Mouse (Mus musculus) liver, embryonic 15.5 days (tissue): ENCODE data around the gene Gm45337. TPM values are rescaled to one million over a fixed set of nuclear protein-coding genes. Genes with fewer than 3 reads are reported as not detected.
"Not testable (repeated sequence)": the region's sequence is repeated elsewhere in the genome, so short reads cannot be mapped to it uniquely, and the experiment has no call there.

Source experiments
- ATAC-seq: fragments of 200-750 bp; cut with Nextera tagmentation; 2 replicates; pipeline ENCODE4 v1.8.0; 2017; ENCODE audit warnings: moderate number of reproducible peaks, mild to moderate bottlenecking, moderate library complexity; ENCODE audit not compliant: insufficient read depth
- H3K27ac ChIP-seq: fragments of 300-500 bp; sonication (generic); replicated peaks from 2 replicates; pipeline ENCODE4 v1.5.1; 2015; ENCODE audit warnings: mild to moderate bottlenecking, inconsistent platforms
- H3K27me3 ChIP-seq: fragments of 300-500 bp; sonication (generic); 2 replicates; pipeline ENCODE4 v1.6.1; 2015; ENCODE audit warnings: mild to moderate bottlenecking, inconsistent platforms
- H3K36me3 ChIP-seq: fragments of 300-500 bp; sonication (generic); replicated peaks from 2 replicates; pipeline ENCODE4 v1.6.1; 2015; ENCODE audit warnings: moderate library complexity, mild to moderate bottlenecking, inconsistent platforms
- H3K4me1 ChIP-seq: fragments of 300-500 bp; sonication (generic); replicated peaks from 2 replicates; pipeline ENCODE4 v1.6.1; 2015; ENCODE audit warnings: inconsistent platforms
- H3K4me2 ChIP-seq: fragments of 300-500 bp; sonication (generic); 2 replicates; pipeline ENCODE4 v1.6.1; 2015; ENCODE audit warnings: moderate library complexity, mild to moderate bottlenecking, inconsistent platforms
- H3K4me3 ChIP-seq: fragments of 300-500 bp; sonication (generic); replicated peaks from 2 replicates; pipeline ENCODE4 v1.5.1; 2015; ENCODE audit warnings: mild to moderate bottlenecking, inconsistent platforms
- H3K9ac ChIP-seq: fragments of 300-500 bp; sonication (generic); 2 replicates; pipeline ENCODE4 v1.6.1; 2015; ENCODE audit warnings: moderate library complexity, mild to moderate bottlenecking, inconsistent platforms
- H3K9me3 ChIP-seq: fragments of 300-500 bp; sonication (generic); replicated peaks from 2 replicates; pipeline ENCODE4 v1.6.1; 2016; ENCODE audit warnings: inconsistent platforms
- WGBS: fragments of 180-500 bp; shearing (Covaris S2); methylation state at CpG from one replicate; pipeline ENCODE4 v1.1.7; 2015; ENCODE audit warnings: mixed read lengths; ENCODE audit not compliant: insufficient replicate concordance; 5-methylcytosine and 5-hydroxymethylcytosine counted together
- polyA plus RNA-seq: library from polyadenylated mRNA; unstranded; fragments of >200 nt; fragmentation: Nextera tagmentation; extraction: Ambion mirVana; gene quantifications from 2 replicates; pipeline ENCODE4 v1.2.1, GENCODE M21; 2015

Gene Gm45337
- polyA plus RNA-seq, 1 experiment from 2014 or later = not detected

DNA sequence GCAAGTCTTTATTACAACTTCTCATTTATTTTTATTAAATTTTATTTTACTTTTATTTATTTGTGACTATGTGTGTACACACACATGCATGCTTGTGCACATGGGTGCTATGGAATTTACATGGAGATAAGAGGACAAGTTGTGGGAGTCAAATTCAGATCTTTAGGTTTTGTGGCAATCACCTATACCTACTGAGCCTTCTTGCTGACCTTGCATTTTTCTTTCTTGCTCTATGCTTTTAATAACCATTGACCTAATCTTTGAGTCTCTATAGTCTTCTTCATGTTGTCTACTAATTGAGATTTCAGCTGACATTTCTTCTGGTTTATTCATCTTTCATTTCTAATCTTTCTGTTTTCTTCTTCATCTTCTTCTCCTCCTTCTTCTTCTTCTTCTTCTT lies 4.2 kb upstream of the Gm45337 start:
- Histone ChIP-seq H3K27me3 (no peaks in the 10 kb centered on the region), H3K4me3 (no peak overlapping the region), H3K4me1 (no peaks in the 10 kb centered on the region), H3K9ac (no peak overlapping the region), H3K4me2 (no peak overlapping the region), H3K36me3 (no peaks in the 10 kb centered on the region), H3K27ac (no peak overlapping the region), H3K9me3 (no peaks in the 10 kb centered on the region)
- no peak for ATAC-seq

- H3K4me1 ChIP-seq = no peaks in the 10 kb centered on the region
- no peak overlapping the region for H3K4me3 ChIP-seq
- H3K27me3 ChIP-seq = no peaks in the 10 kb centered on the region
- WGBS = 0% methylated on average over 1 of the region's 1 CpGs
- no peak overlapping the region for H3K9ac ChIP-seq
- no peak overlapping the region for H3K4me2 ChIP-seq
- no peak overlapping the region for H3K27ac ChIP-seq
- H3K36me3 ChIP-seq = no peaks in the 10 kb centered on the region
- no peak for ATAC-seq
- no peaks in the 10 kb centered on the region for H3K9me3 ChIP-seq
These were observed 1.6 kb upstream of the Gm45337 start for GRCm38 (mm10) chr7:142146033-142146432.

DNA sequence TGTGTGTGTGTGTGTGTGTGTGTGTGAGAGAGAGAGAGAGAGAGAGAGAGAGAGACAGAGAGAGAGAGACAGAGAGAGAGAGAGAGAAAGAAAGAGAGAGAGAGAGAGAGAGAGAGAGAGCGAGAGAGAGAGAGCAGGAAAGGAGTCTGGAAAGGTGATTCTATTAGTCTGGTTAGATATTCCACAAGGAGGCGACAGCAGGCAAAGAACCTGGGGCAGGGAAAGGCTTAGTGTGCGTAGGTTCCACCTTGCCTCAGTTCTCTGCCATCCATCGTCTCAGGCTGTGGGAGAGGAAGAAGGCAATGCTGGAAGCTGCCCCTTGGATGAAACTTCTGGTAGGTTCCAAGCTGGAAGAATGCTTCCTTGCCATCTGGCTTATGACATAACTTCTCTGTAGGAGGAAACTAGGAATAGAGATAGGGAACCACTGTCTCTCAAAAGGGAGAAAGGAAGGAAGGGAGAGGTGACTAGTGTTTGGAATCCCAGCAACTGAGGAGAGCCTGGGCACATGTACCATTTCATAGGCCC lies 1.1 kb upstream of the Gm45337 start:
- Histone ChIP-seq H3K27me3 (no peaks in the 10 kb centered on the region), H3K4me1 (no peaks in the 10 kb centered on the region), H3K9ac (no peak overlapping the region), H3K27ac (no peak overlapping the region), H3K36me3 (no peaks in the 10 kb centered on the region), H3K9me3 (no peaks in the 10 kb centered on the region), H3K4me2 (no peak overlapping the region), H3K4me3 (no peak overlapping the region)
- ATAC-seq = no peak
- WGBS = 26% methylated on average over 4 of the region's 4 CpGs

- H3K27ac ChIP-seq, H3K36me3 ChIP-seq, H3K4me1 ChIP-seq, ATAC-seq, H3K9me3 ChIP-seq, H3K4me2 ChIP-seq, H3K4me3 ChIP-seq, H3K27me3 ChIP-seq, H3K9ac ChIP-seq: not testable (repeated sequence)
- WGBS = 10% methylated on average over 1 of the region's 1 CpGs
These were observed 849 bp downstream of the Gm45337 start for GRCm38 (mm10) chr7:142143506-142144010.

DNA sequence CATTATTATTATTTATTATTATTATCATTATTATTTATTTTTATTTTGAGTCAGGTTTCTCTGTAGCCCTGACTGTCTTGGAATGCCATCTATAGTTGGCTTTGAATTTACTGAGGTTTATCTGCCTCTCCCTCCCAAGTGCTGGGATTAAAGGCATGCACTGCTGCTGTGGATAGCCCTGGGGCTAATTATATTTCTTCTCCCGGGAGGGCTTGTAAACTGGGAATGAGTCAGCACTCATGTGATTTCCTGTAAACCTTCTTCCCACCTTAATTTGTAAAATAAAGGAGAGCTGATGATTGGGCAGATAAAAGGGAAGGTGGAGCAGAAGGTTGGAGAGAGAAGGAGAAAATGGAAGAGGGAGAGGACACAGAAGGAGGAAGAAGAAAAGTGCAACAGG lies 3.7 kb downstream of the Gm45337 start:
- no peak overlapping the region for H3K9ac ChIP-seq
- WGBS = 8% methylated on average over 1 of the region's 1 CpGs
- ATAC-seq = no peak

GRCm38 (mm10) chr7:142135934-142136333 lies 8.5 kb downstream of the Gm45337 start, which contains the start of gene Gm39115:
Gm39115 (minus strand) TSS chr7:142136034.
- WGBS = 9% methylated on average over 2 of the region's 2 CpGs
- not testable (repeated sequence) for H3K9me3 ChIP-seq, H3K4me3 ChIP-seq, H3K27ac ChIP-seq, ATAC-seq, H3K9ac ChIP-seq, H3K4me1 ChIP-seq, H3K27me3 ChIP-seq, H3K36me3 ChIP-seq, H3K4me2 ChIP-seq

More for the DNA sequence above, 3.7 kb downstream of the Gm45337 start:
- Histone ChIP-seq H3K4me1 (no peaks in the 10 kb centered on the region), H3K9me3 (no peaks in the 10 kb centered on the region), H3K4me2 (no peak overlapping the region), H3K27me3 (no peaks in the 10 kb centered on the region), H3K4me3 (no peak overlapping the region), H3K27ac (no peak overlapping the region), H3K36me3 (no peaks in the 10 kb centered on the region)

DNA sequence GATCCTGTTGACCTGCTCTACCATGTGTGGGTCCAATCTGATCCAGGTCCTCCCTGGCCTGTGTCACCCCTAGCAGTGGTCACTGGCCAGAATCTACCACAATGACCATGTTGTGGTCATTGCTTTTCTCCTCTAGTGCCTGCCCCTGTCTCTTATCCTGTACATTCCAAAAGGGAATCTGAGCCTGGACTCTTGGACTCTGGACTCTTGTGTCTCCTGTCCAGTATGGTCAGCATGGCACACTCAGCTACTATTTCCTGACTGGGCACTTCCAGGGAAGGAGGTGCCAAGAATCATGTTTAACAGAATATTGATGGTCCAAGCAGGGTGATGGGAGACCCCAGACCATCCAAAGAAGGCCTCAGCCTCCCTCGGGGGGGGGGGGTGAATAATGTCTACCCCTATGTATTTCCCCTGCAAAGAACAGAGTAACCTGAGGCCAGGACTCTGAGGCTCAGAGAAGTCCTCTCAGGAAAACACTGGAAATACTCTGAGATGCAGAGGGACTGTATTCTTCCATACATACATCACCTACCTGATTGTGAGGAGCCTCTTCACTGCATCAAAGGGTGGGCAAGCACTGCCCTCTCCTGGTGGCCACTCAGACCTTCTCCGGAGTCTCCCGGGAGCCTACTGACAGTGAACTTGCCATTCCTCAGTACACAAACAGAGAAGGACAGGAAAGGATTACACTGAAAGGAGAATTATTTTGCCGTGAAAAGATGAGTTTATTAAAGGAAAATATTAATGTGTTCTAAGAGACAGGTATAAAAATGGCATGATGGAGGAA lies 10.0 kb downstream of the Gm45337 start:
- Histone ChIP-seq H3K4me3 (no peak overlapping the region), H3K27me3 (peaks cover 7% of the 10 kb centered on the region; the same call in 1 of the 2 replicates), H3K4me2 (no peak overlapping the region), H3K4me1 (no peaks in the 10 kb centered on the region), H3K9ac (no peak overlapping the region), H3K9me3 (no peaks in the 10 kb centered on the region), H3K36me3 (no peaks in the 10 kb centered on the region), H3K27ac (no peak overlapping the region)
- ATAC-seq = no peak
- 39% methylated on average over 4 of the region's 4 CpGs for WGBS

DNA sequence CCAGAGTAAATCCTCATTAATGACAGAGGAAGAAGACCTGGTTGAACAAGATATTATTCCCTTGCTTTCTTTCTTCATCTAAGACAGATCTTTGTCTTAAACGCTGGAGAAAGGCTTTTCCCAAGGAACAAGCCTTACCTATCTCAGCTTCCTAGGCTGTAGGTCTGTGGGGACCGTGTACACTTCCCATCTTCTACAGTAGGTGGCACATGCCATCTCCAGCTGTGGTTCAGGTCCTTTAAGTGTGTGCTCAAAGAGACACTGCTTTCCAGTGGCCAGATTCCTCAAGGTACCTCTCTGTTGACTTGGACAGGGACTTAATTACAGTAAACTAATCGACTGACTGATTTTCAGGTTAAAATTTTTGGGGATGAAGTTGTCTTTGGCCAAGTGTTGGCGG lies 15.6 kb downstream of the Gm45337 start:
- ATAC-seq = no peak
- peaks cover 9% of the 10 kb centered on the region; the same call in 1 of the 2 replicates for H3K27me3 ChIP-seq
- 38% methylated on average over 4 of the region's 4 CpGs for WGBS
- H3K9ac ChIP-seq = no peak overlapping the region
- H3K4me2 ChIP-seq = no peak overlapping the region
- H3K27ac ChIP-seq = no peak overlapping the region
- no peaks in the 10 kb centered on the region for H3K4me1 ChIP-seq
- H3K4me3 ChIP-seq = no peak overlapping the region
- H3K9me3 ChIP-seq = no peaks in the 10 kb centered on the region
- no peaks in the 10 kb centered on the region for H3K36me3 ChIP-seq

GRCm38 (mm10) chr7:142120629-142121028 lies 23.8 kb downstream of the Gm45337 start, which contains the start of gene Gm45618:
Gm45618 (minus strand) TSS chr7:142120729.
- H3K36me3 ChIP-seq, H3K4me2 ChIP-seq, H3K27ac ChIP-seq, H3K4me1 ChIP-seq, H3K4me3 ChIP-seq, H3K27me3 ChIP-seq, H3K9ac ChIP-seq, ATAC-seq, H3K9me3 ChIP-seq: not testable (repeated sequence)
- WGBS = 88% methylated on average over 1 of the region's 1 CpGs

DNA sequence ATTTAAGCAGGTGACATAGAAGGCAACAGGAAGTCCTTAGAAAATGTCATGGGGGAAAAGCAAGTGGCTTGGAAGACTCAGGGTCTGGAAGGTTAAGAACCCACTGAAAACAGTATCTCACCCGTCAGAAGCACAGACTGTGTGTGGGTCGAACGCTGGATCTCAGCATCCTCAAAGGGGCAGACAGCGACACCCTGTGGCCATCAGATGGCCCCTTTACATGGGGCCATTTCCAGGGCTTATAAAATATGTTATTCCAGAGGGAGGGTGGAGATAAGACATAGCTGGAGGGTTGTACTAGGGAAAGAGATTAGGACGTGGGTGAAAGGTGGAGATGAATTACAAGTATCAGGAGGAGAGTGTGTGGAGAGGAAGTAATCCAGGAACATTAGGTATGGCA lies 24.8 kb downstream of the Gm45337 start:
- 7% methylated on average over 5 of the region's 5 CpGs for WGBS

DNA sequence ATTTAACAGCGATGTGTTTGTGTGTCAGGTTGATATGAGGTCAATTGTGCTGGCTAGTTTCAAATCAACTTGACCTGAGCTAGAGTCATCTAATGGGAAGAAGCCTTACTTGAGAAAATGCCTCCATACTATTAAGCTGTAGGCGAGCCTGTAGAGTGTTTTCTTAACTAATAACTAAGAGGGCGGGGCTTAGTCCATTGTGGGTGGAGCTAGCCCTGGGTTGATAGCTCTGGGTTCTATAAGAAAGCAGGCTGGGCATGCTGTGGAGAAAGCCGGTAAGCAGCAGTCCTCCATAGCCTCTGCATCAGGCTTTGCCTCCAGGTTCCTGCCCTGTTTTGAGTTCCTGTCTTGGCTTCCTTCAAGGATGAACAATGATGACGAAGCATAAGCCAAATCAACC lies 39.7 kb downstream of the Gm45337 start:
- Histone ChIP-seq H3K4me3 (no peak overlapping the region), H3K36me3 (no peaks in the 10 kb centered on the region), H3K4me1 (no peaks in the 10 kb centered on the region), H3K4me2 (no peak overlapping the region), H3K27ac (no peak overlapping the region), H3K9ac (no peak overlapping the region), H3K27me3 (peaks cover 41% of the 10 kb centered on the region), H3K9me3 (no peaks in the 10 kb centered on the region)
- ATAC-seq = no peak
- whole genome bisulfite sequencing = 40% methylated on average over 5 of the region's 5 CpGs

More for the DNA sequence above, 24.8 kb downstream of the Gm45337 start:
- H3K4me2 ChIP-seq = no peak overlapping the region
- no peaks in the 10 kb centered on the region for H3K36me3 ChIP-seq
- H3K4me1 ChIP-seq = no peaks in the 10 kb centered on the region
- no peak overlapping the region for H3K27ac ChIP-seq
- H3K4me3 ChIP-seq = no peak overlapping the region
- no peaks in the 10 kb centered on the region; the same call in 1 of the 2 replicates for H3K27me3 ChIP-seq
- no peak for ATAC-seq
- H3K9ac ChIP-seq = no peak overlapping the region
- no peaks in the 10 kb centered on the region for H3K9me3 ChIP-seq
